Comparison of ENCODE assay signal across 10 mouse cellular contexts in genomic region chr19:3842359-3843148, GRCm38 (mm10). TPM values are rescaled to one million over a fixed set of nuclear protein-coding genes. Genes with fewer than 3 reads are reported as not detected.
A peak's percentile ranks its signal among the peaks of the same experiment; 100 is the strongest.
DNase-seq lines count a peak whose midpoint lies in the region; ATAC-seq and TF ChIP-seq lines count a peak whose summit lies in the region.
"Had no signal": no experiment of that assay in that cellular context is flagged by ENCODE, and none has a peak within 500 bp of the region (broad histone marks: within the 10 kb centered on the region; RNA-seq: fewer than 3 reads in every experiment).

No protein-coding gene starts in this region.

- TF ChIP-seq EP300 in stomach, postnatal 0 days (optimal IDR thresholded peaks at IDR 0.05), result no peak

- no peak overlapping the region for H3K4me3 ChIP-seq in stomach, postnatal 0 days (ENCODE audit: low read depth, low read length)
- H3K4me3 ChIP-seq in forebrain, embryonic 12.5 days (replicated peaks), result no peak overlapping the region
- H3K4me3 ChIP-seq: liver, embryonic 12.5 days had no signal

- peak; percentile 72 for DNase-seq in thymus, postnatal 0 days (ENCODE audit: low spot score)
- no peak for DNase-seq in thymus, adult 18-20 months
- peak; percentile 44 for DNase-seq in forelimb bud, embryonic 11.5 days (ENCODE audit: low read depth, low spot score)
- peak; percentile 65 to 78 for DNase-seq in kidney, postnatal 36 days
- DNase-seq in stomach, postnatal 0 days (ENCODE audit: low spot score), result peak; percentile 74
- DNase-seq: right cerebral cortex, adult 18-20 months had no signal

- H3K4me2 ChIP-seq in stomach, postnatal 0 days (replicated peaks; ENCODE audit: low read depth), result no peak overlapping the region
- no peak overlapping the region for H3K4me2 ChIP-seq in forebrain, embryonic 12.5 days
- H3K4me2 ChIP-seq: liver, embryonic 12.5 days had no signal

- no peaks in the 10 kb centered on the region for H3K9me3 ChIP-seq in stomach, postnatal 0 days (ENCODE audit: control insufficient read depth, low read length)
- no peaks in the 10 kb centered on the region for H3K9me3 ChIP-seq in forebrain, embryonic 12.5 days
- H3K9me3 ChIP-seq: liver, embryonic 12.5 days had no signal

- H3K27me3 ChIP-seq in stomach, postnatal 0 days (ENCODE audit: control insufficient read depth, insufficient read depth, low read length), result no peaks in the 10 kb centered on the region
- H3K27me3 ChIP-seq in forebrain, embryonic 12.5 days, result no peaks in the 10 kb centered on the region

- WGBS in stomach, postnatal 0 days, result 38% methylated on average over 12 of the region's 12 CpGs
- 53% methylated on average over 12 of the region's 12 CpGs for WGBS in forebrain, embryonic 12.5 days

- no peak for TF ChIP-seq CTCF in stomach, postnatal 0 days (IDR thresholded peaks at IDR 0.05; ENCODE audit: low read depth)

- no peaks in the 10 kb centered on the region; the same call in 1 of the 2 replicates for H3K4me1 ChIP-seq in stomach, postnatal 0 days (replicated peaks; ENCODE audit: control insufficient read depth, insufficient read depth)
- H3K4me1 ChIP-seq in forebrain, embryonic 12.5 days, result no peaks in the 10 kb centered on the region
- H3K4me1 ChIP-seq: liver, embryonic 12.5 days had no signal

- ATAC-seq in stomach, postnatal 0 days (ENCODE audit: low FRiP score, low TSS enrichment), result peak; percentile 54
- no peak for ATAC-seq in forebrain, embryonic 12.5 days (ENCODE audit: low FRiP score)
- ATAC-seq in erythroblast, adult 5-6 weeks (replicated peaks; ENCODE audit: low FRiP score, poor library complexity, severe bottlenecking), result no peak
- ATAC-seq: inflammation-experienced regulatory T-cells, adult 6 months; liver, embryonic 12.5 days had no signal

- peak overlapping the region; percentile 42 for H3K27ac ChIP-seq in stomach, postnatal 0 days (replicated peaks)
- no peak overlapping the region for H3K27ac ChIP-seq in forebrain, embryonic 12.5 days
- H3K27ac ChIP-seq: liver, embryonic 12.5 days had no signal

- H3K9ac ChIP-seq in stomach, postnatal 0 days (ENCODE audit: low read length), result no peak overlapping the region
- no peak overlapping the region for H3K9ac ChIP-seq in forebrain, embryonic 12.5 days
- H3K9ac ChIP-seq: liver, embryonic 12.5 days had no signal

- no peaks in the 10 kb centered on the region for H3K36me3 ChIP-seq in stomach, postnatal 0 days (ENCODE audit: control insufficient read depth, insufficient read depth, low read length)
- H3K36me3 ChIP-seq in forebrain, embryonic 12.5 days (replicated peaks), result no peaks in the 10 kb centered on the region
- H3K36me3 ChIP-seq: liver, embryonic 12.5 days had no signal

RNA-seq across cellular contexts. Expression of gene Chka, which starts 9.0 kb away (rescaled TPM):
- 17.8 and 26.2 TPM in 2 replicates for polyA plus RNA-seq in thymus, postnatal 0 days (2015; fragmentation: Nextera tagmentation; extraction: Ambion mirVana)
- 21.2 and 24.2 TPM in 2 replicates for polyA plus RNA-seq in stomach, postnatal 0 days (2015; fragmentation: Nextera tagmentation; extraction: Ambion mirVana)
- 63.5 and 69.6 TPM in 2 replicates for polyA plus RNA-seq in forebrain, embryonic 12.5 days (2016; fragmentation: Nextera tagmentation; extraction: Ambion mirVana)
- 6.1 and 9.4 TPM in 2 replicates for total RNA-seq in erythroblast, adult 5-6 weeks (2015; ENCODE audit: low replicate concordance)
- 6.2 and 7.4 TPM in 2 replicates for total RNA-seq in erythroblast, adult 5-6 weeks (2017; ENCODE audit: low replicate concordance)

Comparison
In these comparisons a context has a peak if more than half of its experiments do, and no peak if none do; other contexts are left out.
1. DNase-seq: peak in thymus, postnatal 0 days (single experiment), forelimb bud, embryonic 11.5 days (single experiment), kidney, postnatal 36 days (2 of 2) and stomach, postnatal 0 days (single experiment); none in thymus, adult 18-20 months (0 of 2).